Mouse (Mus musculus) heart, embryonic 16.5 days (tissue): Measurements from ENCODE around the gene Sumo2. TPM values are rescaled to one million over a fixed set of nuclear protein-coding genes. Genes with fewer than 3 reads are reported as not detected.
"Not testable (repeated sequence)": the region's sequence is repeated elsewhere in the genome, so short reads cannot be mapped to it uniquely, and the experiment has no call there.

Experiments used
- ATAC-seq: fragments of 200-750 bp; cut with Nextera tagmentation; replicated peaks from 2 replicates; pipeline ENCODE4 v1.8.0; 2017; ENCODE audit warnings: moderate number of reproducible peaks; ENCODE audit not compliant: insufficient read depth, low FRiP score; ENCODE audit errors: extremely low read depth
- H3K27ac ChIP-seq: fragments of 300-500 bp; sonication (generic); 2 replicates; pipeline ENCODE4 v1.5.1; 2014; ENCODE audit warnings: mild to moderate bottlenecking, low read length, control low read depth, moderate library complexity
- H3K27me3 ChIP-seq: fragments of 300-500 bp; sonication (generic); 2 replicates; pipeline ENCODE4 v1.6.1; 2014; ENCODE audit warnings: low read length, mixed read lengths; ENCODE audit not compliant: control insufficient read depth, insufficient read depth
- H3K36me3 ChIP-seq: fragments of 300-500 bp; sonication (generic); 2 replicates; pipeline ENCODE4 v1.6.1; 2014; ENCODE audit not compliant: control insufficient read depth, insufficient read depth
- H3K4me1 ChIP-seq: fragments of 300-500 bp; sonication (generic); 2 replicates; pipeline ENCODE4 v1.6.1; 2014; ENCODE audit warnings: low read length, mixed read lengths; ENCODE audit not compliant: control insufficient read depth, insufficient read depth
- H3K4me2 ChIP-seq: fragments of 300-500 bp; sonication (generic); 2 replicates; pipeline ENCODE4 v1.6.1; 2014; ENCODE audit warnings: low read depth, mild to moderate bottlenecking, control low read depth, low read length
- H3K4me3 ChIP-seq: fragments of 300-500 bp; sonication (generic); 2 replicates; pipeline ENCODE4 v1.5.1; 2014; ENCODE audit warnings: mild to moderate bottlenecking, control low read depth, low read length
- H3K9ac ChIP-seq: fragments of 300-500 bp; sonication (generic); 2 replicates; pipeline ENCODE4 v1.6.1; 2014; ENCODE audit warnings: low read length, control low read depth
- H3K9me3 ChIP-seq: fragments of 300-500 bp; sonication (generic); replicated peaks from 2 replicates; pipeline ENCODE4 v1.6.1; 2016; ENCODE audit warnings: low read length; ENCODE audit not compliant: control insufficient read depth
- WGBS: fragments of 180-500 bp; shearing (Covaris S2); extraction: QIAGEN DNeasy Blood & Tissue Kit; methylation state at CpG from one replicate; pipeline ENCODE4 v1.1.7; 2014; 5-methylcytosine and 5-hydroxymethylcytosine counted together
- polyA plus RNA-seq: library from polyadenylated mRNA; unstranded; fragments of >200 nt; fragmentation: Nextera tagmentation; extraction: Ambion mirVana; gene quantifications from 2 replicates; pipeline ENCODE4 v1.2.1, GENCODE M21; 2015

Gene Sumo2
- polyA plus RNA-seq, 1 experiment from 2014 or later = 599 TPM

GRCm38 (mm10) chr11:115555717-115556116 lies 19.6 kb upstream of the Sumo2 start:
- Histone ChIP-seq H3K4me2 (no peak overlapping the region), H3K4me3 (no peak overlapping the region), H3K9ac (no peak overlapping the region), H3K9me3 (no peaks in the 10 kb centered on the region), H3K27me3 (no peaks in the 10 kb centered on the region), H3K4me1 (no peaks in the 10 kb centered on the region), H3K27ac (no peak overlapping the region), H3K36me3 (no peaks in the 10 kb centered on the region)
- WGBS = 75% methylated on average over 17 of the region's 17 CpGs
- no peak for ATAC-seq

- Histone ChIP-seq H3K9ac (no peak overlapping the region), H3K36me3 (no peaks in the 10 kb centered on the region), H3K4me2 (no peak overlapping the region), H3K27me3 (no peaks in the 10 kb centered on the region), H3K9me3 (peaks cover 6% of the 10 kb centered on the region; the same call in 1 of the 2 replicates), H3K4me1 (no peaks in the 10 kb centered on the region), H3K4me3 (no peak overlapping the region), H3K27ac (no peak overlapping the region)
- ATAC-seq = no peak
- 66% methylated on average over 4 of the region's 4 CpGs for WGBS
These were observed 16.7 kb upstream of the Sumo2 start for GRCm38 (mm10) chr11:115552783-115553182.

- H3K9ac ChIP-seq = no peak overlapping the region
- no peak overlapping the region for H3K4me2 ChIP-seq
- no peaks in the 10 kb centered on the region for H3K36me3 ChIP-seq
- no peaks in the 10 kb centered on the region for H3K27me3 ChIP-seq
- no peak for ATAC-seq
- H3K4me1 ChIP-seq = no peaks in the 10 kb centered on the region
- H3K4me3 ChIP-seq = no peak overlapping the region
- no peaks in the 10 kb centered on the region for H3K9me3 ChIP-seq
- 59% methylated on average over 4 of the region's 4 CpGs for WGBS
- no peak overlapping the region for H3K27ac ChIP-seq
These were observed 7.5 kb upstream of the Sumo2 start for GRCm38 (mm10) chr11:115543571-115543970.

GRCm38 (mm10) chr11:115538045-115538444 lies 2.0 kb upstream of the Sumo2 start:
- Histone ChIP-seq H3K9ac (no peak overlapping the region), H3K9me3 (no peaks in the 10 kb centered on the region), H3K27me3 (no peaks in the 10 kb centered on the region), H3K4me2 (no peak overlapping the region), H3K4me3 (no peak overlapping the region), H3K36me3 (peaks cover 5% of the 10 kb centered on the region), H3K4me1 (peaks cover 9% of the 10 kb centered on the region), H3K27ac (no peak overlapping the region)
- no peak for ATAC-seq
- WGBS = 67% methylated on average over 2 of the region's 2 CpGs

GRCm38 (mm10) chr11:115536856-115537568 lies 936 bp upstream of the Sumo2 start:
- Histone ChIP-seq H3K27ac (peak overlapping the region; percentile 100), H3K4me2 (peak overlapping the region; percentile 59), H3K36me3 (peaks cover 14% of the 10 kb centered on the region), H3K9me3 (no peaks in the 10 kb centered on the region), H3K4me1 (peaks cover 9% of the 10 kb centered on the region), H3K9ac (no peak overlapping the region), H3K27me3 (no peaks in the 10 kb centered on the region), H3K4me3 (no peak overlapping the region)
- no peak for ATAC-seq
- 86% methylated on average over 10 of the region's 10 CpGs for WGBS

- Histone ChIP-seq H3K4me3 (peak overlapping the region; percentile 92), H3K36me3 (peaks cover 23% of the 10 kb centered on the region), H3K9ac (peak overlapping the region; percentile 98), H3K4me2 (peak overlapping the region; percentile 76), H3K4me1 (peaks cover 9% of the 10 kb centered on the region), H3K9me3 (no peaks in the 10 kb centered on the region), H3K27ac (peak overlapping the region; percentile 100), H3K27me3 (no peaks in the 10 kb centered on the region)
- peak; percentile 79 for ATAC-seq
- WGBS = under 1% methylated on average over 77 of the region's 84 CpGs
These were observed 557 bp downstream of the Sumo2 start for GRCm38 (mm10) chr11:115535401-115536037.

GRCm38 (mm10) chr11:115534759-115535371 lies 1.2 kb downstream of the Sumo2 start:
- ATAC-seq = no peak
- Histone ChIP-seq H3K9me3 (no peaks in the 10 kb centered on the region), H3K4me1 (peaks cover 9% of the 10 kb centered on the region), H3K27ac (peak overlapping the region; percentile 100), H3K4me2 (peak overlapping the region; percentile 76), H3K4me3 (peak overlapping the region; percentile 92), H3K36me3 (peaks cover 27% of the 10 kb centered on the region), H3K27me3 (no peaks in the 10 kb centered on the region), H3K9ac (peak overlapping the region; percentile 98)
- WGBS = 3% methylated on average over 11 of the region's 11 CpGs

GRCm38 (mm10) chr11:115526446-115526845 lies 9.6 kb downstream of the Sumo2 start:
- H3K27me3 ChIP-seq, H3K9me3 ChIP-seq, H3K4me1 ChIP-seq, H3K4me2 ChIP-seq, H3K9ac ChIP-seq, H3K4me3 ChIP-seq, H3K27ac ChIP-seq, ATAC-seq: not testable (repeated sequence)
- H3K36me3 ChIP-seq = peaks cover 48% of the 10 kb centered on the region
- 78% methylated on average over 3 of the region's 3 CpGs for WGBS

GRCm38 (mm10) chr11:115522703-115523102 lies 13.4 kb downstream of the Sumo2 start:
- Histone ChIP-seq H3K27me3 (no peaks in the 10 kb centered on the region), H3K4me3 (no peak overlapping the region), H3K9ac (no peak overlapping the region), H3K27ac (no peak overlapping the region), H3K4me2 (no peak overlapping the region), H3K4me1 (peaks cover 14% of the 10 kb centered on the region), H3K36me3 (peaks cover 30% of the 10 kb centered on the region), H3K9me3 (no peaks in the 10 kb centered on the region)
- 75% methylated on average over 2 of the region's 2 CpGs for WGBS
- ATAC-seq = no peak
